Mouse (Mus musculus) heart, postnatal 10 days (tissue): ENCODE measurements around the gene Sypl2. TPM values are rescaled to one million over a fixed set of nuclear protein-coding genes. Genes with fewer than 3 reads are reported as not detected.
A peak's percentile ranks its signal among the peaks of the same experiment; 100 is the strongest.
"Not testable (repeated sequence)": the region's sequence is repeated elsewhere in the genome, so short reads cannot be mapped to it uniquely, and the experiment has no call there.

Experiments
- DNase-seq, 2 experiments: peaks; one replicate each; pipeline ENCODE4 v3.0.0; 2021
- intact Hi-C: fragments of 180-260 bp; cut with DNase I; formaldehyde crosslinking; loops from one replicate; pipeline ENCODE4 v1.15.1; 2025
- total RNA-seq, 2 experiments: library from RNA; stranded (reverse); gene quantifications; 2 replicates each; pipeline ENCODE4 v1.2.3; 2021

Sypl2 gene
- total RNA-seq: under 1 TPM; 0.64 to 0.65 TPM

- DNase-seq: peak; percentile 54 to 59
Observed at GRCm38 (mm10) chr3:108226558-108227350, at the start of gene Sypl2. Sypl2 (minus strand) TSS chr3:108226648.

DNA sequence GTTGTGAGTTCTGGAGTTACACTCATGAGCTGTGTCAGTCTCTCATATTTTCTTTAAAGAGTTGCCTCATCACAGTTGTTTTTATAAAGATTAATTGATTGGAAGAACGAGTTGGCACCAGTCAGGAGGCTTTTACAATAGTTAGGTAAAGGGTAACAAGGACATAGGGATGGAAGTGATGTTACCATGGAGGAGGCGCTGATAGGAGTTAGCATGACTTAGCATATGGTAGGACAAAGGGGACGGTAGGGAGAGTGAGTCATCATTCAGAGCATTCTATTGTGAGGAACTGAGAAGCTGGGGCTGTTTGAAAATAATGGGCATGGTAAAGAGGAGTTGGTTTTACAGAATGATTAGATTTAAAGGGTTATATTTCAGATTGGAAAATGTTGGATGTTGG, 32.9 kb upstream of the Sypl2 start:
- intact Hi-C loops: loop anchor here (2.0 to 5.0 kb wide), 2 partner anchors 49 to 92 kb away; partner anchors contain the start of gene Atxn7l2

More at GRCm38 (mm10) chr3:108226558-108227350, at the start of gene Sypl2:
- intact Hi-C loops: no loop called here

GRCm38 (mm10) chr3:108257831-108258500, 31.5 kb upstream of the Sypl2 start:
- no peak for DNase-seq
- intact Hi-C loops: loop anchor here (2.0 to 5.0 kb wide), 2 partner anchors 47 to 91 kb away; partner anchors contain the start of gene Atxn7l2

More for the DNA sequence above, 32.9 kb upstream of the Sypl2 start:
- no peak for DNase-seq

- peak; percentile 96 to 98 for DNase-seq
- intact Hi-C loops: loop anchor here (5.0 kb wide), 1 partner anchor 90 kb away; no protein-coding TSS in a partner anchor
Observed at GRCm38 (mm10) chr3:108256719-108257637, 30.5 kb upstream of the Sypl2 start, which contains the start of gene Psma5. Psma5 (plus strand) TSS chr3:108256926.

- intact Hi-C loops: no loop called here
Observed at GRCm38 (mm10) chr3:108246857-108247256, 20.4 kb upstream of the Sypl2 start.

GRCm38 (mm10) chr3:108241243-108241839, 14.9 kb upstream of the Sypl2 start:
- no peak for DNase-seq
- intact Hi-C loops: no loop called here

More at GRCm38 (mm10) chr3:108246857-108247256, 20.4 kb upstream of the Sypl2 start:
- no peak for DNase-seq

- intact Hi-C loops: not testable (repeated sequence)
Observed at GRCm38 (mm10) chr3:108237474-108238102, 11.1 kb upstream of the Sypl2 start.

DNA sequence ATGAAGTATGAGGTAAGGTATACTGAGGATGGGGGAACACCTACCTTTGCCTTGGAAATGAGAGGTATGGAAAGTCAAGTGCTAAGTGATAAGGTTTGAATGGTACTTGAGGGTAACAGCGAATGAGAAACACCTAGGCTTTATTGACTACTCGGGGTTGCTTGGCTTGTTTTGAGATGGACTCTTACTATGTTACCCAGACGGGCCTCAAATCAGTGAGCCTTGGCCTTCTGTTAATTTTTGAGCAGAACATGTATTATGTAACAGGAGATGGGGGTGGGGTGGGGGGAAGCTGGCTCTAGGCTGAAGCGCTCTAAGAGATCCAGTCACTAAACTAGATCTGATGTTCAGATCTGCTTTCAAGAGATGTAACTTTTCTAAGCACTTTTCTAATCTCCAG, 5.2 kb upstream of the Sypl2 start:
- intact Hi-C loops: no loop called here
- no peak for DNase-seq

More at GRCm38 (mm10) chr3:108237474-108238102, 11.1 kb upstream of the Sypl2 start:
- DNase-seq: not testable (repeated sequence)

- DNase-seq: no peak
- intact Hi-C loops: no loop called here
Observed at GRCm38 (mm10) chr3:108227521-108227920, 1.1 kb upstream of the Sypl2 start.

DNA sequence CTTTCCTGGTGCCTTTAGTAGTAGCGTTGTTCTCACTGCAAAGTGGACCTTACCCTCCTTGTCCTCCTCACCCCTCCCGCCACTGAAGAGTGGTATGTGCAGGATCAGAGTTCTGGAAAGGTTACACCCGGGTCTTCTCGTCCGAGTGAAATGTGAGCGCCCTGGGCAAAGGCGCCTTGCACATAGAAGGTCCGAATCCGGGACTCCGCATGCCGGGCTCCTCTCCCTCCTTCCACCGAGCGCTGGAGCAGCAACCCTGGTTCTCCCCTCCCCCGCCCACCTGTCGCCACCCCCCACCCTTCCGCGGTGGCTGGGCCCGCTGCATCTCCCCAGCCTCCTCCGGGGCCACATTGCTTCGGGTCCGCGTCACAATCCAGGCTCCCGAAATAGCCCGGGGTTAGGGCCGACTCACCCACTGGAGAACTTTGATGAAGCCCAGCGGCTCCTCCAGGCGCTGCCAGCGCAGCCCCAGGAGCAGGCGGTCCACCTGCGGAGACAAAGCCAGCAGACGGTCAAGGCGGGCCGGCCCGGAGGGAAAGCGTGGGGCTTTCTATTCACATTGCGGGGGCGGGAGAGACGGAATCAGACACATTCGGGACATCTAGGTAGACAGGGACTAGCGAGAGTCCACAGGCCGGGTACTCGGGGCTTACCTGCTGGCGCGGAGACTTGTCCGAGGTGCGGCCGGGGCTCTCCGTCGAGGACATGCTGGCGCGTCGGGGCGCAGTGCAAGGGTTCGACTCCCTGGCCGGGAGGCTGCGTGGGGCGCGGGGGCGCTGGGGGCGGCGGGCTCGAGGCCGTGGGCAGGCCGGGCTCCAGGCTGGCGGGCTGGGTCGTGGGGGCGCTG, 514 bp downstream of the Sypl2 start:
- no peak for DNase-seq
- intact Hi-C loops: no loop called here

GRCm38 (mm10) chr3:108220661-108221060, 5.8 kb downstream of the Sypl2 start:
- intact Hi-C loops: no loop called here
- DNase-seq: peak; percentile 36 to 46

GRCm38 (mm10) chr3:108214734-108215133, 11.7 kb downstream of the Sypl2 start:
- intact Hi-C loops: no loop called here

GRCm38 (mm10) chr3:108212406-108212805, 14.0 kb downstream of the Sypl2 start:
- DNase-seq: no peak
- intact Hi-C loops: no loop called here

More at GRCm38 (mm10) chr3:108214734-108215133, 11.7 kb downstream of the Sypl2 start:
- DNase-seq: peak; percentile 35 to 43

- no peak for DNase-seq
- intact Hi-C loops: loop anchor here (2.0 kb wide), 1 partner anchor 47 kb away; no protein-coding TSS in a partner anchor
Observed at GRCm38 (mm10) chr3:108211845-108212244, 14.6 kb downstream of the Sypl2 start.

- intact Hi-C loops: loop anchor here (2.0 kb wide), 1 partner anchor 48 kb away; no protein-coding TSS in a partner anchor
- no peak for DNase-seq
Observed at GRCm38 (mm10) chr3:108210771-108211139, 15.7 kb downstream of the Sypl2 start, which contains the start of gene Atxn7l2. Atxn7l2 (minus strand) TSS chr3:108210934.

DNA sequence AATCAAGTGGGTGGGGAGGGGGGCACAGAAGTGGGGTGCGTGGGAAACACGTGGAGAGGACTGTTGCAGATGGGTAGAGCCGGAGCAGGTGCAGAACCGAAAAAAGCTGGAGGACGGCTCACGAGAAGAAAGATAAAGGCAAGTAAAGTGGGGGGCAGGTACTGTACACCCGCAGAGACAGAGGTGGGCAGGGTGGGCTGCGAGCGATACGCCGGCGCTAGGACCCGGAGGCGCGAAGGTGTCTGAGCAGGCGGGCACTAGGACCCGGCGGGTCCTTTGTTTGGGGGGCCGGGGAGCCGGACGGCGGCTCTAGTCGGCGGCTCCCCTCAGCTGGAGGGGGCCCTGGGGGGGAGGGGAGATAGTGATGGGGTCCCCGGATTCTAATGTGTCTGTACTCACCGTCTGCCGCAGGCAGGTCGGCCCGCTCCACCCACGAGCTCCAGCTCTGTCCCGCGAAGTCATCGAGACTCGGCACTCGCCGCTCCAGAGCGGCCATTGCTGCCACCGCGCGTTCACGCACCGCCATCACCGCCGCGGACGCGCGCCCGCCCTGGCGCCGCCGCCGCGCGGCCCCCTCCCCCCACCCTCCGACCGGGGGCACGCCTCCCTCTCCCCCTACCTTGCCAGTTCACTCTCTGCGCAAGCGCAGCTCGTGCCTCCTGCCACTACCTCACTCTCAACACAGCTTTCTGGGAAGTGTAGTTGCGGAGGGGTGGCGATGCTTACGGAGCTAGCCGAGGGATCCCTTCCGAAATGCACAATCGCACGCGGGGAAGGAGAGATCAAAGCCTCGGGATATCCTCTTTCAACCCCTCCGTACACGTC, 16.3 kb downstream of the Sypl2 start:
- intact Hi-C loops: loop anchor here (2.0 kb wide), 1 partner anchor 49 kb away; no protein-coding TSS in a partner anchor
- DNase-seq: peak; percentile 94 to 95

DNA sequence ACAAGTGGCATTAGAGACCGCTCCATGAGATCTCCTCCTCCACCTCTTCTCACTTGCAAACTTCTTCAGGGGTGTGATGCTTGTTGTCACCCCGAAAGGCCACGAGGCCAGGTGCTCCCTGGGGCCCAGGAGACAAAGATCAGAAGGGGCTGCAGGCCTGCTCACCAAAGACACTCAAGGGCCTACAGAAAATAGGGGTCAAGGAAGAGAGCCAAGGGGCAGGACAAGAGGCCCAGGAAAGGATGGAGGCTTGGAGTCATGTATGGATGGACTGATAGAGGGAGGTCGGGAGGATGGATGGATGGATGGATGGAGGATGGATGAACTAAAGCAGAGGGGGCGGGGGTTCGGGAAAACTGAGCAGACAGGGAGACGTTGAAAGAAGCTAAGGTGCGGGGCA, 16.9 kb downstream of the Sypl2 start:
- no peak for DNase-seq
- intact Hi-C loops: no loop called here
